Mouse (Mus musculus) neural tube, embryonic 11.5 days (tissue): ENCODE data around the gene Lsmem1. TPM values are rescaled to one million over a fixed set of nuclear protein-coding genes. Genes with fewer than 3 reads are reported as not detected.
A peak's percentile ranks its signal among the peaks of the same experiment; 100 is the strongest.

Experiments used
- ATAC-seq: fragments of 200-750 bp; cut with Nextera tagmentation; 2 replicates; pipeline ENCODE4 v1.8.0; 2017; ENCODE audit warnings: moderate number of reproducible peaks, mild to moderate bottlenecking, moderate TSS enrichment, moderate library complexity; ENCODE audit not compliant: insufficient read depth, low FRiP score, low TSS enrichment
- DNase-seq: peaks from one replicate; pipeline ENCODE4 v3.0.0-alpha.2; 2015; ENCODE audit warnings: low spot score
- H3K27ac ChIP-seq: fragments of 300-500 bp; sonication (generic); 2 replicates; pipeline ENCODE4 v1.5.1; 2014; ENCODE audit warnings: low read depth, mild to moderate bottlenecking, low read length
- H3K27me3 ChIP-seq: fragments of 300-500 bp; sonication (generic); 2 replicates; pipeline ENCODE4 v1.6.1; 2014; ENCODE audit warnings: mild to moderate bottlenecking, low read length, mixed read lengths; ENCODE audit not compliant: control insufficient read depth, insufficient read depth
- H3K36me3 ChIP-seq: fragments of 300-500 bp; sonication (generic); 2 replicates; pipeline ENCODE4 v1.6.1; 2014; ENCODE audit warnings: mild to moderate bottlenecking, low read length, moderate library complexity, mixed read lengths; ENCODE audit not compliant: control insufficient read depth, insufficient read depth
- H3K4me1 ChIP-seq: fragments of 300-500 bp; sonication (generic); 2 replicates; pipeline ENCODE4 v1.6.1; 2014; ENCODE audit warnings: low read length, mixed read lengths; ENCODE audit not compliant: control insufficient read depth, insufficient read depth
- H3K4me2 ChIP-seq: fragments of 300-500 bp; sonication (generic); 2 replicates; pipeline ENCODE4 v1.6.1; 2014; ENCODE audit warnings: low read depth, mild to moderate bottlenecking, moderate library complexity
- H3K4me3 ChIP-seq: fragments of 300-500 bp; sonication (generic); 2 replicates; pipeline ENCODE4 v1.5.1; 2014; ENCODE audit warnings: low read depth, low read length
- H3K9ac ChIP-seq: fragments of 300-500 bp; sonication (generic); 2 replicates; pipeline ENCODE4 v1.6.1; 2014; ENCODE audit warnings: mild to moderate bottlenecking, low read length
- H3K9me3 ChIP-seq: fragments of 300-500 bp; sonication (generic); 2 replicates; pipeline ENCODE4 v1.6.1; 2016; ENCODE audit warnings: low read length; ENCODE audit not compliant: control insufficient read depth
- WGBS: fragments of 180-500 bp; shearing (Covaris S2); extraction: QIAGEN DNeasy Blood & Tissue Kit; methylation state at CpG from one replicate; pipeline ENCODE4 v1.1.7; 2014; 5-methylcytosine and 5-hydroxymethylcytosine counted together
- polyA plus RNA-seq: library from polyadenylated mRNA; unstranded; fragments of >200 nt; fragmentation: Nextera tagmentation; extraction: Ambion mirVana; gene quantifications from 2 replicates; pipeline ENCODE4 v1.2.1, GENCODE M21; 2014

Gene Lsmem1
- polyA plus RNA-seq, 1 experiment from 2014 or later: 0.32 TPM

GRCm38 (mm10) chr12:40220001-40220570, 20.8 kb upstream of the Lsmem1 start:
- no peak overlapping the region for H3K27ac ChIP-seq
- no peaks in the 10 kb centered on the region for H3K9me3 ChIP-seq
- ATAC-seq: no peak
- H3K4me2 ChIP-seq: peak overlapping the region; percentile 48
- H3K4me3 ChIP-seq: peak overlapping the region; percentile 18
- no peak for DNase-seq
- peaks cover 2% of the 10 kb centered on the region; the same call in 1 of the 2 replicates for H3K36me3 ChIP-seq
- no peaks in the 10 kb centered on the region for H3K27me3 ChIP-seq
- H3K9ac ChIP-seq: no peak overlapping the region
- 64% methylated on average over 3 of the region's 3 CpGs for WGBS
- peaks cover 20% of the 10 kb centered on the region for H3K4me1 ChIP-seq

- Histone ChIP-seq H3K9ac (no peak overlapping the region), H3K27me3 (no peaks in the 10 kb centered on the region), H3K36me3 (peaks cover 9% of the 10 kb centered on the region; the same call in 1 of the 2 replicates), H3K4me3 (no peak overlapping the region), H3K27ac (no peak overlapping the region), H3K4me1 (peaks cover 16% of the 10 kb centered on the region), H3K4me2 (no peak overlapping the region), H3K9me3 (no peaks in the 10 kb centered on the region)
- WGBS: 79% methylated on average over 2 of the region's 2 CpGs
- ATAC-seq (no peak), DNase-seq (no peak)
Observed at GRCm38 (mm10) chr12:40218430-40218945, 19.2 kb upstream of the Lsmem1 start.

DNA sequence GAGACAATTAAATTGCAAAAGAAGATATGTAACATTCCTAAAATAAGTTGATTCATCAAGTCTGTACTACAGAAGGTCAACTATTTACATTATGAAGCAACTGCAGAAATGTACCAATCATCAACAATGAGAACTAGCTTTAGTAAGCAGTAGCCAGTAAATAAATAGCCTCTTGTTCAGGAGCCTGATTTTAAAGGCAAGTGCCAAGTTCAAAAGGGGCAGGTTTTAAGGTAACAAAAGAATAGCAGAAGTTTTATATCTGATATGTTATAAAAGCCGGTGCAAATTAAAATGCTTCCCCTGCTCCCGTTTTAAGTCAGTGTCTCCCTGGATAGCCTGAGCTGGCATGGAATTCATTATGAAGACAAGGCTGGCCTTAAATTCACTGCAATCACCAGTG, 18.5 kb upstream of the Lsmem1 start:
- Histone ChIP-seq H3K27ac (no peak overlapping the region), H3K9me3 (no peaks in the 10 kb centered on the region), H3K4me2 (no peak overlapping the region), H3K4me1 (peaks cover 16% of the 10 kb centered on the region), H3K4me3 (no peak overlapping the region), H3K36me3 (peaks cover 13% of the 10 kb centered on the region), H3K9ac (no peak overlapping the region), H3K27me3 (no peaks in the 10 kb centered on the region)
- 88% methylated on average over 2 of the region's 2 CpGs for WGBS
- no peak for DNase-seq
- ATAC-seq: no peak

- peak; percentile 28 for DNase-seq
Observed at GRCm38 (mm10) chr12:40214888-40215876, 15.9 kb upstream of the Lsmem1 start.

DNA sequence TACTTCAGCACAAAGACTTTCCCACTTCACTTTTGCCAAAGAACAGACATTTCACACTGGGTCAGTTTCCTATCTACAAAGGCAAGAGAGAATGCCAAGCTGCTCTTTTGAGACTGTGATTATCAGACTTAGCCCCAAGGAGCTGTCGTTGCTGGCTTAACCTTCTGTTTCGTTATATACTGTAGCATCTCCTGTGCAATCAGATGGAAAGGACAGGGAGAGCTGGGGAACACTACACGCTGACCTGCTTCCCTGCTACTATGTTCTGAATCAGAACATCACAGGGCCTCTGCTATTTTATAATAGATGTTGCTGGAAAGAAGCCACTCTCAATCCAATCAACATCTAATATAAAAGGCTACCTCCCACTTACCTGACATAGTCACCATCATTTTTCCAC, 9.8 kb upstream of the Lsmem1 start:
- DNase-seq (no peak), ATAC-seq (no peak)
- no peaks in the 10 kb centered on the region for H3K27me3 ChIP-seq
- H3K4me2 ChIP-seq: no peak overlapping the region
- no peaks in the 10 kb centered on the region for H3K9me3 ChIP-seq
- H3K4me3 ChIP-seq: no peak overlapping the region
- WGBS: 92% methylated on average over 3 of the region's 3 CpGs
- H3K36me3 ChIP-seq: peaks cover 22% of the 10 kb centered on the region
- H3K9ac ChIP-seq: no peak overlapping the region
- H3K4me1 ChIP-seq: no peaks in the 10 kb centered on the region
- H3K27ac ChIP-seq: no peak overlapping the region

More at GRCm38 (mm10) chr12:40214888-40215876, 15.9 kb upstream of the Lsmem1 start:
- Histone ChIP-seq H3K4me2 (no peak overlapping the region), H3K9ac (no peak overlapping the region), H3K27ac (0 out of 2 replicates have a peak overlapping the region, but pooled peaks have one; percentile 6), H3K27me3 (no peaks in the 10 kb centered on the region), H3K9me3 (no peaks in the 10 kb centered on the region), H3K4me1 (peaks cover 8% of the 10 kb centered on the region), H3K36me3 (peaks cover 18% of the 10 kb centered on the region), H3K4me3 (no peak overlapping the region)
- ATAC-seq: peak; percentile 86
- WGBS: 64% methylated on average over 15 of the region's 15 CpGs

GRCm38 (mm10) chr12:40207909-40208308, 8.6 kb upstream of the Lsmem1 start:
- Histone ChIP-seq H3K4me2 (no peak overlapping the region), H3K36me3 (peaks cover 15% of the 10 kb centered on the region), H3K27ac (no peak overlapping the region), H3K9ac (no peak overlapping the region), H3K4me1 (no peaks in the 10 kb centered on the region), H3K9me3 (no peaks in the 10 kb centered on the region), H3K27me3 (no peaks in the 10 kb centered on the region), H3K4me3 (no peak overlapping the region)
- 95% methylated on average over 4 of the region's 4 CpGs for WGBS
- no peak for DNase-seq
- no peak for ATAC-seq

DNA sequence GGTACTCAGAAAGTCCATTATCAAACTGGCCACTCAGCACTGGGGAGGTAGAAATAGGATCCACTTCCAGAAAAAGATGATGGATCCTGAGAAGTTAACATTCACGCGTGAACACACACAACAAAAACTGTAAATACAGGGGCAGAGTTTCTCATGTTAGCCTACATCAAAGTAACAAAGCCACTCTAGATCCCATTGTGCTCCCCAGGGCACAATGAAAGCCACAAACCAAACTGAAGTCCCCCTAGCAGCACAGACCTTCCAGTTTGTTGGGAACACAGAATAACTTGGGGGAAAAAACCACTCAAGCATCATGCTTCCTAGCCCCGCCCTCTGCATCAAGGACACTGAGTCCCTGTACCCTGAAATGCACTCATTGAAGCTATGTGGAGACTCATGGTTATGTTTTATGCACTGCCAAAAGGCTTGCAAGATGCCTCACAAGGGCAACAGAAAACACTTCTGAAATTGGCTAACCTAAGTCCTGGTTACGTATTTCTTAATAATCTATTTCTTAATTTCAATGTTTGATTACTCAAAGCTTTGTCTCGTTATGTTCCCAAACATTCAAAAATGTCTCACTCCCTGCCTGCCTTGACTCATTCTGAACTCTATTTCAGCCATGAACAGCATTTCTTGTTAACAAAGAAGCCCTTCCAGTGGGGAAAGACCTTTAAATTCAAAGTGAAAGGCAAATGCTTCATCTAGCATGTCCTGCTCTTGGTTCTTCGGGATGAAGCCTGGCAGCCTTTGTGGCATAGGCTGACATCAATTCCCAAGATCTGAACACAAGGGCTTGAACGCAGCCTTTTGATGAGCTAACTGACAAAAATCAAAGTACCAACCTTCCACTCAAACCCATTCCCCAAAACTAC, 3.1 kb upstream of the Lsmem1 start:
- H3K4me1 ChIP-seq: no peaks in the 10 kb centered on the region
- WGBS: 91% methylated on average over 7 of the region's 7 CpGs
- H3K9ac ChIP-seq: no peak overlapping the region
- H3K4me2 ChIP-seq: no peak overlapping the region
- no peaks in the 10 kb centered on the region for H3K27me3 ChIP-seq
- ATAC-seq (no peak), DNase-seq (no peak)
- no peaks in the 10 kb centered on the region for H3K9me3 ChIP-seq
- H3K27ac ChIP-seq: no peak overlapping the region
- H3K4me3 ChIP-seq: no peak overlapping the region
- H3K36me3 ChIP-seq: peaks cover 6% of the 10 kb centered on the region

GRCm38 (mm10) chr12:40200484-40201235, 1.4 kb upstream of the Lsmem1 start:
- no peak for DNase-seq
- Histone ChIP-seq H3K9me3 (no peaks in the 10 kb centered on the region), H3K36me3 (no peaks in the 10 kb centered on the region; the same call in 1 of the 2 replicates), H3K27me3 (no peaks in the 10 kb centered on the region), H3K9ac (no peak overlapping the region), H3K27ac (no peak overlapping the region), H3K4me1 (no peaks in the 10 kb centered on the region), H3K4me2 (no peak overlapping the region), H3K4me3 (no peak overlapping the region)
- 88% methylated on average over 6 of the region's 6 CpGs for WGBS
- ATAC-seq: no peak
